Mouse (Mus musculus): ENCODE data around the gene Ceacam2. TPM values are rescaled to one million over a fixed set of nuclear protein-coding genes. Genes with fewer than 3 reads are reported as not detected.

The Ceacam2 gene
- total RNA-seq (2023) = 10 to 100 TPM; 33.5 to 35.1 TPM

GRCm38 (mm10) chr7:25539376-25539907 is at the start of gene Ceacam2:
Gene Ceacam2 (minus strand): TSS chr7:25539857.

GRCm38 (mm10) chr7:25477091-25477751 is 62.4 kb downstream of the Ceacam2 start, which contains the start of gene Ceacam1:
Gene Ceacam1 (minus strand): TSS chr7:25477603.

Other genes starting within 250 kb of the Ceacam2 start
- gene Pafah1b3, start 241.9 kb downstream of the Ceacam2 start, total RNA-seq (2023) = 10 to 100 TPM in 1 of 2 experiments, 1 to 10 TPM in 1; 8.1 to 12.4 TPM
- gene Prr19, start 238.4 kb downstream of the Ceacam2 start, total RNA-seq (2023) = not detected
- not detected for gene Tmem145, start 233.8 kb downstream of the Ceacam2 start, total RNA-seq (2023)
- 1 to 10 TPM; 2.3 to 3.3 TPM for gene Megf8, start 222.7 kb downstream of the Ceacam2 start, total RNA-seq (2023)
- gene Cnfn, start 170.1 kb downstream of the Ceacam2 start, total RNA-seq (2023) = not detected
- 10 to 100 TPM; 39.6 to 45.4 TPM for gene Lipe, start 141.1 kb downstream of the Ceacam2 start, total RNA-seq (2023)
- not detected for gene Cxcl17, start 127.0 kb downstream of the Ceacam2 start, total RNA-seq (2023)
- 100 to 1,000 TPM; 245 to 270 TPM for gene Ceacam1, start 62.3 kb downstream of the Ceacam2 start, total RNA-seq (2023)
- not detected for gene Erich4, start 76.0 kb upstream of the Ceacam2 start, total RNA-seq (2023)
- 10 to 100 TPM; 21.2 to 25.3 TPM for gene Dmac2, start 79.6 kb upstream of the Ceacam2 start, total RNA-seq (2023)
- 10 to 100 TPM; 16.3 to 24.1 TPM for gene B3gnt8, start 86.8 kb upstream of the Ceacam2 start, total RNA-seq (2023)
- 10 to 100 TPM; 41.4 to 49.7 TPM for gene Bckdha, start 119.1 kb upstream of the Ceacam2 start, total RNA-seq (2023)
- 10 to 100 TPM; 27.7 to 34.1 TPM for gene Exosc5, start 119.3 kb upstream of the Ceacam2 start, total RNA-seq (2023)
- gene Tmem91, start 135.3 kb upstream of the Ceacam2 start, total RNA-seq (2023) = under 1 TPM in 1 of 2 experiments, not detected in 1; 0.42 TPM
- gene B9d2, start 140.9 kb upstream of the Ceacam2 start, total RNA-seq (2023) = 10 to 100 TPM; 26.2 to 28.7 TPM
- 100 to 1,000 TPM; 166 to 200 TPM for gene Tgfb1, start 147.1 kb upstream of the Ceacam2 start, total RNA-seq (2023)
- gene Ccdc97, start 179.2 kb upstream of the Ceacam2 start, total RNA-seq (2023) = 10 to 100 TPM; 66.4 to 74.4 TPM
- gene Hnrnpul1, start 214.9 kb upstream of the Ceacam2 start, total RNA-seq (2023) = 100 to 1,000 TPM; 199 to 224 TPM
- gene Axl, start 248.8 kb upstream of the Ceacam2 start, total RNA-seq (2023) = 1 to 10 TPM; 4.0 to 6.3 TPM